Mouse (Mus musculus) adrenal gland, postnatal 14 days (tissue): ENCODE data around the gene Rasgrp2. TPM values are rescaled to one million over a fixed set of nuclear protein-coding genes. Genes with fewer than 3 reads are reported as not detected.
A peak's percentile ranks its signal among the peaks of the same experiment; 100 is the strongest.

ENCODE experiments used
- DNase-seq: peaks from one replicate; pipeline ENCODE4 v3.0.0; 2021; ENCODE audit warnings: mixed read lengths
- total RNA-seq: library from RNA; stranded (reverse); gene quantifications from 2 replicates; pipeline ENCODE4 v1.2.3, GENCODE M21; 2021

Rasgrp2 gene
- total RNA-seq, 1 experiment from 2014 or later = 51.5 TPM

- no peak for DNase-seq
These were observed 16.7 kb upstream of the Rasgrp2 start for GRCm38 (mm10) chr19:6382323-6382924.

- peak; percentile 38 for DNase-seq
These were observed 15.7 kb upstream of the Rasgrp2 start for GRCm38 (mm10) chr19:6383470-6383869.

GRCm38 (mm10) chr19:6384128-6384527, 15.0 kb upstream of the Rasgrp2 start, which contains the start of gene Pygm:
Pygm (plus strand) TSS chr19:6384399.
- peak; percentile 77 for DNase-seq

- DNase-seq = peak; percentile 71
These were observed 14.2 kb upstream of the Rasgrp2 start for GRCm38 (mm10) chr19:6384954-6385353.

- DNase-seq = peak; percentile 35
These were observed 13.7 kb upstream of the Rasgrp2 start for GRCm38 (mm10) chr19:6385419-6385818.

- peak; percentile 6 for DNase-seq
These were observed 13.3 kb upstream of the Rasgrp2 start for GRCm38 (mm10) chr19:6385821-6386220.

- DNase-seq = peak; percentile 5
These were observed 12.9 kb upstream of the Rasgrp2 start for GRCm38 (mm10) chr19:6386234-6386633.

GRCm38 (mm10) chr19:6388006-6388405, 11.1 kb upstream of the Rasgrp2 start:
- peak; percentile 77 for DNase-seq

- no peak for DNase-seq
These were observed 9.3 kb upstream of the Rasgrp2 start for GRCm38 (mm10) chr19:6389803-6390202.

GRCm38 (mm10) chr19:6390251-6390650, 8.9 kb upstream of the Rasgrp2 start:
- no peak for DNase-seq

GRCm38 (mm10) chr19:6392743-6393393, 6.3 kb upstream of the Rasgrp2 start:
- DNase-seq = no peak

- no peak for DNase-seq
These were observed 5.5 kb upstream of the Rasgrp2 start for GRCm38 (mm10) chr19:6393637-6394036.

GRCm38 (mm10) chr19:6396237-6396636, 2.9 kb upstream of the Rasgrp2 start:
- no peak for DNase-seq

GRCm38 (mm10) chr19:6397582-6398249, 1.4 kb upstream of the Rasgrp2 start:
- DNase-seq = no peak

GRCm38 (mm10) chr19:6398447-6399284, 474 bp upstream of the Rasgrp2 start:
- peak; percentile 81 for DNase-seq

- peak; percentile 48 for DNase-seq
These were observed 1.3 kb downstream of the Rasgrp2 start for GRCm38 (mm10) chr19:6400096-6401086.

- DNase-seq = peak; percentile 91
These were observed 2.1 kb downstream of the Rasgrp2 start for GRCm38 (mm10) chr19:6401131-6401815.

- DNase-seq = peak; percentile 44
These were observed 2.8 kb downstream of the Rasgrp2 start for GRCm38 (mm10) chr19:6401951-6402350.

GRCm38 (mm10) chr19:6403869-6404268, 4.7 kb downstream of the Rasgrp2 start:
- DNase-seq = no peak

- DNase-seq = no peak
These were observed 6.3 kb downstream of the Rasgrp2 start for GRCm38 (mm10) chr19:6405433-6405832.

- no peak for DNase-seq
These were observed 8.0 kb downstream of the Rasgrp2 start for GRCm38 (mm10) chr19:6407109-6407508.
